Mouse (Mus musculus): ENCODE measurements around the gene Edrf1.

DNA sequence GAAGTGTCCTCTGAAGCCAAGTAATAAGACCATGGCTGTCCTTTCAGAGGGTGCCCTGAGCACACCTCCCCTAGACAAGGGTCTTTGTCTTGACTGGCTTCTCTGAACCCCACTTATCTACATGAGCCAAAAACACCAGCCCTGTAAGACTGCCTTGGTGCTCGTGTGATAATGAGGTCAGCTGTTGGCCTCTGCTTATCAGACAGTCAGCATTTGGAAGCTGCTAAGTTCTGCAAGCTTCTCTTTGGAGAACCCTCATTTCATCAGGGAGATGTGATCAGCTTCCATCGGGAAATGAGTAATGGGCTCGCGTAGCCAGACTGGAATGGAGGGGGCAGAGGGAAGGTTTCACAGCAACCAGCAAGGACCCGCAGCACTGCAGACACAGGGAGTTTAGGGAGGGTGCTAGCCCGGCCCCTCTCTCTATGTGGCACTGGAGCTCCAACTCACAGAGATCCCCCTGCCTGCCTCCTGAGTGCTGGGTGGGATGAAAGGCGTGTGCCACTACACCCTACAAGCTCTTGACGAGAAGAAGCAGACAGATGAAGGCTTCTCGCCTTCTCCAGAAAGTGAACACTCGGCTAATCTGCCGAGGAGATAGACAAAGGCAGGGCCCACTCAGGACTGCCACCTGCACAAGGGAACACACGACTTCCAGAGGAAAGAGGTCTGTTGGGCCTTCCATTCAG, 60.8 kb downstream of the Edrf1 start:
- TF ChIP-seq POLR2A (IDR thresholded peaks at IDR 0.05; ENCODE audit: low read depth, low read length) (no peak), CTCF (conservative IDR thresholded peaks at IDR 0.05 in 1 of 2, IDR thresholded peaks at IDR 0.05 in 1 of 2; ENCODE audit: low read depth in 2 of 2, low read length in 2 of 2) (no peak), RCOR1 (conservative IDR thresholded peaks at IDR 0.05; ENCODE audit: low read depth, low read length) (no peak), EP300 (IDR thresholded peaks at IDR 0.05; ENCODE audit: low read length) (no peak), CHD2 (IDR thresholded peaks at IDR 0.05; ENCODE audit: low read length) (no peak), BHLHE40 (IDR thresholded peaks at IDR 0.05; ENCODE audit: low read depth, low read length) (no peak), HCFC1 (IDR thresholded peaks at IDR 0.05; ENCODE audit: low read depth, low read length) (no peak)
